Mouse (Mus musculus): ENCODE data around the gene Chmp2b. TPM values are rescaled to one million over a fixed set of nuclear protein-coding genes. Genes with fewer than 3 reads are reported as not detected.

Chmp2b gene
- 276 TPM for polyA plus RNA-seq (2014; fragmentation: Illumina TruSeq; extraction: RNeasy Lipid Tissue Mini Kit (QIAGEN cat#74804); ENCODE audit: low read depth, low replicate concordance)

GRCm38 (mm10) chr16:65561963-65562863 lies at the start of gene Chmp2b:
Gene Chmp2b (minus strand): TSS chr16:65562726.

GRCm38 (mm10) chr16:65520211-65520610 lies 42.3 kb downstream of the Chmp2b start, which contains the start of gene Pou1f1:
Gene Pou1f1 (plus strand): TSS chr16:65520511.

Other genes with a start within 250 kb of the Chmp2b start
- gene Pou1f1, start 42.2 kb downstream of the Chmp2b start, polyA plus RNA-seq (2014; fragmentation: Illumina TruSeq; extraction: RNeasy Lipid Tissue Mini Kit (QIAGEN cat#74804); ENCODE audit: low read depth, low replicate concordance): not detected

Measured in testis, adult 10 weeks (tissue).